Mouse (Mus musculus): ENCODE measurements around the gene Knop1. TPM values are rescaled to one million over a fixed set of nuclear protein-coding genes. Genes with fewer than 3 reads are reported as not detected.

Gene Knop1
- 64.9 and 69.5 TPM in 2 replicates for polyA plus RNA-seq (2014; fragmentation: Nextera tagmentation; extraction: Ambion mirVana)

- WGBS: under 1% methylated on average over 46 of the region's 46 CpGs
- no peak for DNase-seq
Measured at GRCm38 (mm10) chr7:118855877-118856304, at the start of gene Knop1. Gene Knop1, minus strand, starts transcription at chr7:118856254.

GRCm38 (mm10) chr7:118904530-118904929, 48.5 kb upstream of the Knop1 start:
- Histone ChIP-seq H3K27ac (replicated peaks; ENCODE audit: low read depth, low read length) (no peak overlapping the region), H3K4me3 (replicated peaks; ENCODE audit: low read depth, low read length) (no peak overlapping the region), H3K36me3 (ENCODE audit: control insufficient read depth, insufficient read depth, low read length) (no peaks in the 10 kb centered on the region), H3K9ac (replicated peaks; ENCODE audit: low read length) (no peak overlapping the region), H3K4me2 (ENCODE audit: low read length) (no peak overlapping the region), H3K27me3 (ENCODE audit: control insufficient read depth, insufficient read depth, low read length) (no peaks in the 10 kb centered on the region), H3K9me3 (ENCODE audit: control insufficient read depth, low read length) (no peaks in the 10 kb centered on the region), H3K4me1 (ENCODE audit: control insufficient read depth, insufficient read depth, low read length) (peaks cover 11% of the 10 kb centered on the region; the same call in 1 of the 2 replicates)
- DNase-seq: no peak
- ATAC-seq (ENCODE audit: low FRiP score, low TSS enrichment): no peak
- 91% methylated on average over 4 of the region's 4 CpGs for WGBS

More at GRCm38 (mm10) chr7:118855877-118856304, at the start of gene Knop1:
- H3K4me1 ChIP-seq (ENCODE audit: control insufficient read depth, insufficient read depth, low read length): peaks cover 12% of the 10 kb centered on the region
- no peaks in the 10 kb centered on the region for H3K9me3 ChIP-seq (ENCODE audit: control insufficient read depth, low read length)
- H3K27me3 ChIP-seq (ENCODE audit: control insufficient read depth, insufficient read depth, low read length): no peaks in the 10 kb centered on the region
- peak within 1 kb of the TSS; percentile 89 for H3K4me2 ChIP-seq (ENCODE audit: low read length)
- peaks cover 22% of the 10 kb centered on the region for H3K36me3 ChIP-seq (ENCODE audit: control insufficient read depth, insufficient read depth, low read length)
- ATAC-seq (ENCODE audit: low FRiP score, low TSS enrichment): peak; percentile 77
- H3K9ac ChIP-seq (replicated peaks; ENCODE audit: low read length): peak within 1 kb of the TSS; percentile 65
- H3K4me3 ChIP-seq (replicated peaks; ENCODE audit: low read depth, low read length): peak within 1 kb of the TSS; percentile 86
- peak within 1 kb of the TSS; percentile 80 for H3K27ac ChIP-seq (replicated peaks; ENCODE audit: low read depth, low read length)

- Histone ChIP-seq H3K4me3 (replicated peaks; ENCODE audit: low read depth, low read length) (no peak overlapping the region), H3K9me3 (ENCODE audit: control insufficient read depth, low read length) (no peaks in the 10 kb centered on the region), H3K9ac (replicated peaks; ENCODE audit: low read length) (no peak overlapping the region), H3K4me2 (ENCODE audit: low read length) (no peak overlapping the region), H3K27ac (replicated peaks; ENCODE audit: low read depth, low read length) (no peak overlapping the region), H3K27me3 (ENCODE audit: control insufficient read depth, insufficient read depth, low read length) (no peaks in the 10 kb centered on the region), H3K36me3 (ENCODE audit: control insufficient read depth, insufficient read depth, low read length) (no peaks in the 10 kb centered on the region), H3K4me1 (ENCODE audit: control insufficient read depth, insufficient read depth, low read length) (peaks cover 11% of the 10 kb centered on the region; the same call in 1 of the 2 replicates)
- DNase-seq (no peak), ATAC-seq (ENCODE audit: low FRiP score, low TSS enrichment) (no peak)
- 87% methylated on average over 9 of the region's 9 CpGs for WGBS
Measured at GRCm38 (mm10) chr7:118903879-118904278, 47.8 kb upstream of the Knop1 start.

GRCm38 (mm10) chr7:118902944-118903343, 46.9 kb upstream of the Knop1 start:
- no peak overlapping the region for H3K27ac ChIP-seq (replicated peaks; ENCODE audit: low read depth, low read length)
- H3K27me3 ChIP-seq (ENCODE audit: control insufficient read depth, insufficient read depth, low read length): no peaks in the 10 kb centered on the region
- H3K9ac ChIP-seq (replicated peaks; ENCODE audit: low read length): no peak overlapping the region
- WGBS: 70% methylated on average over 13 of the region's 13 CpGs
- H3K4me2 ChIP-seq (ENCODE audit: low read length): no peak overlapping the region
- H3K9me3 ChIP-seq (ENCODE audit: control insufficient read depth, low read length): no peaks in the 10 kb centered on the region
- no peak for ATAC-seq (ENCODE audit: low FRiP score, low TSS enrichment)
- H3K4me3 ChIP-seq (replicated peaks; ENCODE audit: low read depth, low read length): no peak overlapping the region
- peaks cover 11% of the 10 kb centered on the region; the same call in 1 of the 2 replicates for H3K4me1 ChIP-seq (ENCODE audit: control insufficient read depth, insufficient read depth, low read length)
- no peaks in the 10 kb centered on the region for H3K36me3 ChIP-seq (ENCODE audit: control insufficient read depth, insufficient read depth, low read length)
- DNase-seq: peak; percentile 78

GRCm38 (mm10) chr7:118900090-118900489, 44.0 kb upstream of the Knop1 start:
- Histone ChIP-seq H3K4me2 (ENCODE audit: low read length) (no peak overlapping the region), H3K9me3 (ENCODE audit: control insufficient read depth, low read length) (no peaks in the 10 kb centered on the region), H3K4me3 (replicated peaks; ENCODE audit: low read depth, low read length) (no peak overlapping the region), H3K27ac (replicated peaks; ENCODE audit: low read depth, low read length) (no peak overlapping the region), H3K4me1 (ENCODE audit: control insufficient read depth, insufficient read depth, low read length) (peaks cover 15% of the 10 kb centered on the region), H3K27me3 (ENCODE audit: control insufficient read depth, insufficient read depth, low read length) (no peaks in the 10 kb centered on the region), H3K36me3 (ENCODE audit: control insufficient read depth, insufficient read depth, low read length) (no peaks in the 10 kb centered on the region), H3K9ac (replicated peaks; ENCODE audit: low read length) (no peak overlapping the region)
- ATAC-seq (ENCODE audit: low FRiP score, low TSS enrichment) (no peak), DNase-seq (no peak)
- WGBS: 63% methylated on average over 2 of the region's 2 CpGs

GRCm38 (mm10) chr7:118898063-118898462, 42.0 kb upstream of the Knop1 start:
- Histone ChIP-seq H3K9ac (replicated peaks; ENCODE audit: low read length) (no peak overlapping the region), H3K27me3 (ENCODE audit: control insufficient read depth, insufficient read depth, low read length) (no peaks in the 10 kb centered on the region), H3K27ac (replicated peaks; ENCODE audit: low read depth, low read length) (no peak overlapping the region), H3K4me3 (replicated peaks; ENCODE audit: low read depth, low read length) (no peak overlapping the region), H3K4me2 (ENCODE audit: low read length) (no peak overlapping the region), H3K36me3 (ENCODE audit: control insufficient read depth, insufficient read depth, low read length) (no peaks in the 10 kb centered on the region), H3K9me3 (ENCODE audit: control insufficient read depth, low read length) (no peaks in the 10 kb centered on the region), H3K4me1 (ENCODE audit: control insufficient read depth, insufficient read depth, low read length) (peaks cover 17% of the 10 kb centered on the region)
- ATAC-seq (ENCODE audit: low FRiP score, low TSS enrichment) (no peak), DNase-seq (no peak)

- peak; percentile 45 for DNase-seq
- WGBS: 27% methylated on average over 10 of the region's 10 CpGs
- H3K27ac ChIP-seq (replicated peaks; ENCODE audit: low read depth, low read length): peak overlapping the region; percentile 49
- no peaks in the 10 kb centered on the region for H3K27me3 ChIP-seq (ENCODE audit: control insufficient read depth, insufficient read depth, low read length)
- H3K9ac ChIP-seq (replicated peaks; ENCODE audit: low read length): no peak overlapping the region
- no peak overlapping the region for H3K4me2 ChIP-seq (ENCODE audit: low read length)
- H3K4me1 ChIP-seq (ENCODE audit: control insufficient read depth, insufficient read depth, low read length): peaks cover 13% of the 10 kb centered on the region
- H3K36me3 ChIP-seq (ENCODE audit: control insufficient read depth, insufficient read depth, low read length): no peaks in the 10 kb centered on the region
- H3K9me3 ChIP-seq (ENCODE audit: control insufficient read depth, low read length): no peaks in the 10 kb centered on the region
- no peak overlapping the region for H3K4me3 ChIP-seq (replicated peaks; ENCODE audit: low read depth, low read length)
- peak; percentile 24; the same call in 1 of the 2 replicates for ATAC-seq (ENCODE audit: low FRiP score, low TSS enrichment)
Measured at GRCm38 (mm10) chr7:118895469-118896450, 39.7 kb upstream of the Knop1 start.

- DNase-seq (peak; percentile 69), ATAC-seq (ENCODE audit: low FRiP score, low TSS enrichment) (no peak)
- no peak overlapping the region for H3K9ac ChIP-seq (replicated peaks; ENCODE audit: low read length)
- no peaks in the 10 kb centered on the region for H3K9me3 ChIP-seq (ENCODE audit: control insufficient read depth, low read length)
- H3K36me3 ChIP-seq (ENCODE audit: control insufficient read depth, insufficient read depth, low read length): no peaks in the 10 kb centered on the region
- no peak overlapping the region for H3K4me2 ChIP-seq (ENCODE audit: low read length)
- H3K27ac ChIP-seq (replicated peaks; ENCODE audit: low read depth, low read length): no peak overlapping the region
- H3K4me3 ChIP-seq (replicated peaks; ENCODE audit: low read depth, low read length): no peak overlapping the region
- under 1% methylated on average over 3 of the region's 3 CpGs for WGBS
- 0 out of 2 replicates have a peak, but pooled peaks cover 4% of the 10 kb centered on the region for H3K4me1 ChIP-seq (ENCODE audit: control insufficient read depth, insufficient read depth, low read length)
- H3K27me3 ChIP-seq (ENCODE audit: control insufficient read depth, insufficient read depth, low read length): no peaks in the 10 kb centered on the region
Measured at GRCm38 (mm10) chr7:118889046-118889680, 33.1 kb upstream of the Knop1 start.

Measured in midbrain, embryonic 14.5 days (tissue).